Comparison of ENCODE assay signal across 8 mouse cellular contexts in the genomic region with DNA sequence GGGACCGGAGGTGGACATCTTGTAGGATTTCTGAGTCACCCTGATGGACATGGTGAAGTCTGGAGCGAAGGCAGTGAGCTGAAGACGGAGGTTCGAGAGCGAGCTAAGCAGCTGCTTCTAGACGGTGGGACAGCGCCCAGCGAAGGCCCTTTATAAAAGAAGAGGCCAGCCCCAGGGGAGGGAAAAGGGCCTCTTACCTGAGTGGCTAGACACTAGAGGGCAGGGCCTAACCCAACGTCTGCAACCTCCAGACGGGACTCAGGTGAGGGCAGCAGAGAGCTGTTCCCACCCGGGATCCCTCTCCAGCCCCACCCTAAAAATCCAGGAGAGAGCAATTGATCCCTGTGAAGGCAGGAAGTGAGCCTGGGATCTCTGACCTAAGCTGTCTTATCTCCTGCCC. TPM values are rescaled to one million over a fixed set of nuclear protein-coding genes. Genes with fewer than 3 reads are reported as not detected.
DNase-seq lines count a peak whose midpoint lies in the region; ATAC-seq and TF ChIP-seq lines count a peak whose summit lies in the region.

TSS of gene Krt8 (minus strand) at position 294 of the 400 bp plus-strand sequence.

- 17% methylated on average over 11 of the region's 11 CpGs for WGBS in neural tube, embryonic 11.5 days
- 25% methylated on average over 11 of the region's 11 CpGs for WGBS in hindbrain, postnatal 0 days
- WGBS in liver, embryonic 12.5 days (ENCODE audit: insufficient replicate concordance) = 23% methylated on average over 11 of the region's 11 CpGs
- 75% methylated on average over 11 of the region's 11 CpGs for WGBS in olfactory bulb, adult 2 months

- peak within 1 kb of the TSS; percentile 28 for H3K4me3 ChIP-seq in neural tube, embryonic 11.5 days (ENCODE audit: low read depth, low read length)
- peak within 1 kb of the TSS; percentile 23; the same call in 1 of the 2 replicates for H3K4me3 ChIP-seq in hindbrain, postnatal 0 days (ENCODE audit: low read length)
- peak within 1 kb of the TSS; percentile 47 for H3K4me3 ChIP-seq in liver, embryonic 12.5 days
- no peak within 1 kb of the TSS for H3K4me3 ChIP-seq in olfactory bulb, adult 2 months (ENCODE audit: insufficient read depth, low read depth, low read length)

- peaks cover 43% of the 10 kb centered on the region for H3K27me3 ChIP-seq in neural tube, embryonic 11.5 days (ENCODE audit: control insufficient read depth, insufficient read depth, low read length)
- peaks cover 22% of the 10 kb centered on the region for H3K27me3 ChIP-seq in hindbrain, postnatal 0 days (ENCODE audit: insufficient read depth, low read length)
- H3K27me3 ChIP-seq in liver, embryonic 12.5 days (replicated peaks) = peaks cover 86% of the 10 kb centered on the region

- H3K4me1 ChIP-seq in neural tube, embryonic 11.5 days (ENCODE audit: control insufficient read depth, insufficient read depth, low read length) = peaks cover 7% of the 10 kb centered on the region; the same call in 1 of the 2 replicates
- H3K4me1 ChIP-seq in hindbrain, postnatal 0 days (ENCODE audit: insufficient read depth, low read length) = no peaks in the 10 kb centered on the region
- peaks cover 22% of the 10 kb centered on the region for H3K4me1 ChIP-seq in liver, embryonic 12.5 days
- H3K4me1 ChIP-seq in olfactory bulb, adult 2 months (ENCODE audit: control insufficient read depth, insufficient read depth, low read length) = peaks cover 11% of the 10 kb centered on the region

- no peak for TF ChIP-seq POLR2A in olfactory bulb, adult 2 months (IDR thresholded peaks at IDR 0.05; ENCODE audit: insufficient read depth, low read depth, low read length)

- H3K9me3 ChIP-seq in neural tube, embryonic 11.5 days (ENCODE audit: control insufficient read depth, low read length) = no peaks in the 10 kb centered on the region
- no peaks in the 10 kb centered on the region for H3K9me3 ChIP-seq in hindbrain, postnatal 0 days (ENCODE audit: low read length)
- no peaks in the 10 kb centered on the region for H3K9me3 ChIP-seq in liver, embryonic 12.5 days (replicated peaks)

- peak within 1 kb of the TSS; percentile 44; the same call in 1 of the 2 replicates for H3K9ac ChIP-seq in neural tube, embryonic 11.5 days (ENCODE audit: low read length)
- H3K9ac ChIP-seq in hindbrain, postnatal 0 days (replicated peaks; ENCODE audit: low read length) = no peak within 1 kb of the TSS
- peak within 1 kb of the TSS; percentile 46; the same call in 1 of the 2 replicates for H3K9ac ChIP-seq in liver, embryonic 12.5 days

- DNase-seq in neural tube, embryonic 11.5 days (ENCODE audit: low spot score) = no peak
- no peak for DNase-seq in neural tube, embryonic 10.5 days (ENCODE audit: extremely low spot score, low spot score)
- DNase-seq in hindbrain, postnatal 0 days (ENCODE audit: low spot score) = no peak
- DNase-seq in right cerebral cortex, postnatal 25 days = no peak
- no peak for DNase-seq in T-cell, adult 2 months (ENCODE audit: low spot score)
- no peak for DNase-seq in layer of hippocampus, adult 8-10 months (ENCODE audit: low spot score in 2 of 2)

- no peak for ATAC-seq in neural tube, embryonic 11.5 days (ENCODE audit: insufficient read depth, low FRiP score, low TSS enrichment)
- no peak for ATAC-seq in hindbrain, postnatal 0 days
- peak; percentile 51 for ATAC-seq in liver, embryonic 12.5 days

- H3K4me2 ChIP-seq in neural tube, embryonic 11.5 days (ENCODE audit: low read depth) = peak within 1 kb of the TSS; percentile 45
- peak within 1 kb of the TSS; percentile 46 for H3K4me2 ChIP-seq in hindbrain, postnatal 0 days (ENCODE audit: low read depth, low read length)
- peak within 1 kb of the TSS; percentile 65 for H3K4me2 ChIP-seq in liver, embryonic 12.5 days

- no peak for TF ChIP-seq CTCF in hindbrain, postnatal 0 days (IDR thresholded peaks at IDR 0.05; ENCODE audit: low read depth)
- no peak for TF ChIP-seq CTCF in olfactory bulb, adult 2 months (IDR thresholded peaks at IDR 0.05; ENCODE audit: insufficient read depth, low read depth, low read length)

- no peak within 1 kb of the TSS for H3K27ac ChIP-seq in neural tube, embryonic 11.5 days (ENCODE audit: low read depth, low read length)
- H3K27ac ChIP-seq in hindbrain, postnatal 0 days = no peak within 1 kb of the TSS
- peak within 1 kb of the TSS; percentile 60 for H3K27ac ChIP-seq in liver, embryonic 12.5 days
- no peak within 1 kb of the TSS for H3K27ac ChIP-seq in olfactory bulb, adult 2 months (ENCODE audit: insufficient read depth, low read depth, low read length)

- no peaks in the 10 kb centered on the region for H3K36me3 ChIP-seq in neural tube, embryonic 11.5 days (ENCODE audit: control insufficient read depth, insufficient read depth, low read length)
- H3K36me3 ChIP-seq in hindbrain, postnatal 0 days (ENCODE audit: insufficient read depth, low read length) = no peaks in the 10 kb centered on the region
- H3K36me3 ChIP-seq in liver, embryonic 12.5 days = no peaks in the 10 kb centered on the region

RNA-seq across cellular contexts. Expression of gene Krt8, which starts in this region (rescaled TPM):
- polyA plus RNA-seq in neural tube, embryonic 11.5 days (2014; fragmentation: Nextera tagmentation; extraction: Ambion mirVana) = 13.1 and 13.5 TPM in 2 replicates
- total RNA-seq in hindbrain, postnatal 0 days (2014; rRNA removed) = 2.6 and 4.1 TPM in 2 replicates
- polyA plus RNA-seq in hindbrain, postnatal 0 days (2015; fragmentation: Nextera tagmentation; extraction: Ambion mirVana) = 5.4 and 6.2 TPM in 2 replicates
- polyA plus RNA-seq in liver, embryonic 12.5 days (2016; fragmentation: Nextera tagmentation; extraction: Ambion mirVana) = 71.9 and 75.3 TPM in 2 replicates
- polyA plus RNA-seq in olfactory bulb, adult 2 months (2012; ENCODE audit: insufficient read depth, insufficient read length, low replicate concordance, missing spikeins) = not detected in 2 replicates
- total RNA-seq in layer of hippocampus, adult 8-10 months (2022) = under 1 TPM in 3 of 4 experiments, not detected in 1; 0.22 to 0.56 (median 0.43) TPM
